Mouse (Mus musculus) forebrain, embryonic 11.5 days (tissue): ENCODE data around the gene Tor1a. TPM values are rescaled to one million over a fixed set of nuclear protein-coding genes. Genes with fewer than 3 reads are reported as not detected.
"Not testable (repeated sequence)": the region's sequence is repeated elsewhere in the genome, so short reads cannot be mapped to it uniquely, and the experiment has no call there.

Source experiments
- ATAC-seq: fragments of 200-750 bp; cut with Nextera tagmentation; replicated peaks from 2 replicates; pipeline ENCODE4 v1.8.0; 2017; ENCODE audit warnings: moderate TSS enrichment; ENCODE audit not compliant: low FRiP score
- DNase-seq: peaks from one replicate; pipeline ENCODE4 v3.0.0-alpha.2; 2017; ENCODE audit warnings: low spot score
- H3K27ac ChIP-seq: fragments of 300-500 bp; sonication (generic); 2 replicates; pipeline ENCODE4 v1.5.1; 2014; ENCODE audit warnings: low read depth, low read length
- H3K27me3 ChIP-seq: fragments of 300-500 bp; sonication (generic); 2 replicates; pipeline ENCODE4 v1.6.1; 2014; ENCODE audit warnings: mild to moderate bottlenecking, low read length, mixed read lengths; ENCODE audit not compliant: control insufficient read depth, insufficient read depth
- H3K36me3 ChIP-seq: fragments of 300-500 bp; sonication (generic); 2 replicates; pipeline ENCODE4 v1.6.1; 2014; ENCODE audit warnings: mild to moderate bottlenecking, low read length, moderate library complexity, mixed read lengths; ENCODE audit not compliant: control insufficient read depth, insufficient read depth
- H3K4me1 ChIP-seq: fragments of 300-500 bp; sonication (generic); replicated peaks from 2 replicates; pipeline ENCODE4 v1.6.1; 2014; ENCODE audit warnings: low read length, mixed read lengths; ENCODE audit not compliant: control insufficient read depth, insufficient read depth
- H3K4me2 ChIP-seq: fragments of 300-500 bp; sonication (generic); 2 replicates; pipeline ENCODE4 v1.6.1; 2014; ENCODE audit warnings: low read depth, mild to moderate bottlenecking, low read length, moderate library complexity, mixed read lengths; ENCODE audit not compliant: severe bottlenecking
- H3K4me3 ChIP-seq: fragments of 300-500 bp; sonication (generic); 2 replicates; pipeline ENCODE4 v1.5.1; 2014; ENCODE audit warnings: low read depth, low read length
- H3K9ac ChIP-seq: fragments of 300-500 bp; sonication (generic); 2 replicates; pipeline ENCODE4 v1.6.1; 2014; ENCODE audit warnings: low read length
- H3K9me3 ChIP-seq: fragments of 300-500 bp; sonication (generic); 2 replicates; pipeline ENCODE4 v1.6.1; 2016; ENCODE audit warnings: low read length, mixed read lengths; ENCODE audit not compliant: control insufficient read depth
- WGBS: fragments of 180-500 bp; shearing (Covaris S2); extraction: QIAGEN DNeasy Blood & Tissue Kit; methylation state at CpG from one replicate; pipeline ENCODE4 v1.1.7; 2014; 5-methylcytosine and 5-hydroxymethylcytosine counted together
- polyA plus RNA-seq: library from polyadenylated mRNA; unstranded; fragments of >200 nt; fragmentation: Nextera tagmentation; extraction: Ambion mirVana; gene quantifications from 2 replicates; pipeline ENCODE4 v1.2.1, GENCODE M21; 2014

Gene Tor1a
- polyA plus RNA-seq, 1 experiment from 2014 or later: 85.1 TPM

DNA sequence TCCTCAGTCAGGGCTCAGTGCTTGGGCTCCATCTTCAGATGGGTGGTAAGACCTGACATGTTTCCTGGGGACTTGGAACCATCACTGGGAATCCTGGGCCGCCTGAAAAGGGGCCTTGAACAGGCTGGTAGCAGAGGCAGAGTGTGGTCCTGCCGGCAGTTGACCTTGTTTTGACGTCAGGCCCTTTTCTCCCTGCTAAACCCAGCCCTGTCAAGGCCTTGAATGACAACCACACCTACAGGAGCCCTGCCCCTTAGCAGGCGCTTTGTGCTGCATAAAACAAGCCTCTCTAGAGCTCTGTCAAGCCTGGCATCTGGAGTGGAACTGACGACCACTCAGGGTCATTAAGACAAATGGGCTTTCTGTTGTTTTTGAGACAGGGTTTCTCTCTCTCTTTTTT lies 7.9 kb downstream of the Tor1a start:
- H3K4me1 ChIP-seq: no peaks in the 10 kb centered on the region
- no peak overlapping the region for H3K27ac ChIP-seq
- WGBS: 60% methylated on average over 5 of the region's 5 CpGs
- H3K4me3 ChIP-seq: no peak overlapping the region
- peaks cover 29% of the 10 kb centered on the region for H3K36me3 ChIP-seq
- no peaks in the 10 kb centered on the region for H3K27me3 ChIP-seq
- no peak overlapping the region for H3K4me2 ChIP-seq
- no peak overlapping the region for H3K9ac ChIP-seq
- H3K9me3 ChIP-seq: no peaks in the 10 kb centered on the region
- ATAC-seq (no peak), DNase-seq (no peak)

GRCm38 (mm10) chr2:30958726-30959125 lies 9.0 kb downstream of the Tor1a start:
- WGBS: 92% methylated on average over 14 of the region's 14 CpGs
- no peak for ATAC-seq
- no peak for DNase-seq
- Histone ChIP-seq H3K4me1 (peaks cover 6% of the 10 kb centered on the region), H3K9ac (no peak overlapping the region), H3K9me3 (no peaks in the 10 kb centered on the region), H3K27me3 (no peaks in the 10 kb centered on the region), H3K27ac (no peak overlapping the region), H3K4me2 (no peak overlapping the region), H3K36me3 (peaks cover 26% of the 10 kb centered on the region), H3K4me3 (no peak overlapping the region)

- Histone ChIP-seq H3K4me2 (no peak overlapping the region), H3K4me3 (no peak overlapping the region), H3K9ac (no peak overlapping the region), H3K9me3 (no peaks in the 10 kb centered on the region), H3K36me3 (peaks cover 21% of the 10 kb centered on the region), H3K27me3 (no peaks in the 10 kb centered on the region), H3K4me1 (peaks cover 9% of the 10 kb centered on the region), H3K27ac (no peak overlapping the region)
- 89% methylated on average over 4 of the region's 4 CpGs for WGBS
- DNase-seq (no peak), ATAC-seq (no peak)
These were observed 10.2 kb downstream of the Tor1a start for GRCm38 (mm10) chr2:30957511-30957910.

- Histone ChIP-seq H3K27ac (no peak overlapping the region), H3K9ac (no peak overlapping the region), H3K4me2 (peak overlapping the region; percentile 89; the same call in 1 of the 2 replicates), H3K4me3 (no peak overlapping the region), H3K36me3 (peaks cover 8% of the 10 kb centered on the region; the same call in 1 of the 2 replicates), H3K4me1 (peaks cover 9% of the 10 kb centered on the region), H3K9me3 (no peaks in the 10 kb centered on the region), H3K27me3 (no peaks in the 10 kb centered on the region)
- WGBS: 86% methylated on average over 6 of the region's 6 CpGs
- no peak for DNase-seq
- ATAC-seq: no peak
These were observed 12.9 kb downstream of the Tor1a start for GRCm38 (mm10) chr2:30954797-30955196.

DNA sequence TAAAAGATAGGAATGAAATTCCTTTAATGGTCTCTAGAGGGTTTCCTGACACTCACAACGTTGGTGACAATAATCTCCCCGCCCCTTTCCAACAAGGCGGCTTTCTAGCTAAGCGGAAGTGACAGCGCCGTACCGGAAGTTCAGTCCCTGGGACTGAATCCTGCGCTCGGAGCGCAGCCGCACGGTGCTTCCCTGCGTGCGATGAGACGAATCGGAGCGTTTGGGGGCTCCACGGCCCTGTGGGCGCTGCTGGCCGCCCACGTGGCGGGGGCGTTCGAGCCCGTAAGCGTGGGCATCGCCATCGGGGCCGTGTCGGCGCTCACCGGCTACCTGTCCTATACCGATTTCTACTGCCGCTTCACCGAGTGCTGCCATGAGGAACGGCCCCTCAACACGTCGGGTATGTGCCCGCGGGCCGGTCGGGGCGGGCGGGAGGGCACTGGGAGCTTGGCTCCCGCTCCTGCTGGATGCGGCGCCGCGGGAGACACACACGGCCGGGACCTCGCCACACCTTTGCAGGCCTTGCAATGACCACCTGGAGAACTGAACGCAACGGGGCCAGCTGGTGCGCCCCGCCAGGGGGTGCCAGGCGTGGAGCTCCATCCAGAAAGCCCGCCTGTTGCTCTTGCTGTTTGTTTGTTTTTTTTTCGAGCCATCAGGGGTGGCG lies 14.8 kb downstream of the Tor1a start, which contains the start of gene Tor1b:
Gene Tor1b, plus strand, starts transcription at position 136 of the 667 bp plus-strand sequence.
- H3K4me3 ChIP-seq: peak within 1 kb of the TSS; percentile 74
- peak within 1 kb of the TSS; percentile 85 for H3K9ac ChIP-seq
- peaks cover 9% of the 10 kb centered on the region for H3K4me1 ChIP-seq
- ATAC-seq (peak; percentile 86), DNase-seq (peak; percentile 89)
- under 1% methylated on average over 60 of the region's 60 CpGs for WGBS
- no peaks in the 10 kb centered on the region for H3K27me3 ChIP-seq
- peak within 1 kb of the TSS; percentile 74 for H3K27ac ChIP-seq
- peaks cover 6% of the 10 kb centered on the region; the same call in 1 of the 2 replicates for H3K36me3 ChIP-seq
- no peaks in the 10 kb centered on the region for H3K9me3 ChIP-seq
- peak within 1 kb of the TSS; percentile 89 for H3K4me2 ChIP-seq

GRCm38 (mm10) chr2:30952457-30952823 lies 15.3 kb downstream of the Tor1a start:
- peak overlapping the region; percentile 74 for H3K4me3 ChIP-seq
- H3K36me3 ChIP-seq: peaks cover 6% of the 10 kb centered on the region; the same call in 1 of the 2 replicates
- 34% methylated on average over 5 of the region's 5 CpGs for WGBS
- H3K27me3 ChIP-seq: no peaks in the 10 kb centered on the region
- no peak for ATAC-seq
- peak overlapping the region; percentile 74; the same call in 1 of the 2 replicates for H3K27ac ChIP-seq
- H3K4me1 ChIP-seq: peaks cover 9% of the 10 kb centered on the region
- no peak for DNase-seq
- peak overlapping the region; percentile 89; the same call in 1 of the 2 replicates for H3K4me2 ChIP-seq
- H3K9ac ChIP-seq: peak overlapping the region; percentile 85; the same call in 1 of the 2 replicates
- H3K9me3 ChIP-seq: no peaks in the 10 kb centered on the region

DNA sequence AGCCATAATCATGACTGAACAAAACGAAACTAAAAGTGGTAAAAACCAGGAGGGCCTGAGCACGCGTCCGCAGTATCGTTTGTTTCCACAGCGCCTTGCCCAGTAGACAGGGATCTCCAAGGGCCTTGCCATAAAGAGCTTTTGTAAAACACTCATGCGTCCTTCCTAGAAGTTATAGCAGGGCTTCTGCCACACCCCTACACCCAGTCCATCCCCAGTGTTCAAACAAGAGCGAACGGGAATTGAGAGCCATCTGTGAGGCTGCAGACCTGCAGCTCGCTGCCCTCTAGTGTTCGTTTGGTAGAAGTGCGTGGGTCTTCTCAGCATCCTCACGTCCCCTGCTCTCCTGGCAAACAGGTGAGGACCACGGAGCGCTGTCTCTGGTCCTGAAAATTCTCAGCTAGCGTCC lies 25.1 kb downstream of the Tor1a start:
- Histone ChIP-seq H3K9me3 (no peaks in the 10 kb centered on the region), H3K9ac (0 out of 2 replicates have a peak overlapping the region, but pooled peaks have one; percentile 39), H3K27me3 (no peaks in the 10 kb centered on the region), H3K4me3 (no peak overlapping the region), H3K27ac (no peak overlapping the region), H3K4me1 (no peaks in the 10 kb centered on the region), H3K4me2 (peak overlapping the region; percentile 37; the same call in 1 of the 2 replicates), H3K36me3 (no peaks in the 10 kb centered on the region)
- DNase-seq (peak; percentile 76), ATAC-seq (peak; percentile 56; the same call in 1 of the 2 replicates)
- WGBS: 32% methylated on average over 16 of the region's 16 CpGs

GRCm38 (mm10) chr2:30942116-30942515 lies 25.6 kb downstream of the Tor1a start:
- not testable (repeated sequence) for H3K4me2 ChIP-seq

GRCm38 (mm10) chr2:30941586-30941985 lies 26.1 kb downstream of the Tor1a start:
- 90% methylated on average over 5 of the region's 5 CpGs for WGBS
- Histone ChIP-seq H3K9ac (no peak overlapping the region), H3K27me3 (no peaks in the 10 kb centered on the region), H3K9me3 (no peaks in the 10 kb centered on the region), H3K4me1 (no peaks in the 10 kb centered on the region), H3K4me2 (no peak overlapping the region), H3K4me3 (no peak overlapping the region), H3K36me3 (no peaks in the 10 kb centered on the region), H3K27ac (no peak overlapping the region)
- ATAC-seq: no peak
- DNase-seq: no peak

More at GRCm38 (mm10) chr2:30942116-30942515, 25.6 kb downstream of the Tor1a start:
- not testable (repeated sequence) for H3K9me3 ChIP-seq, H3K9ac ChIP-seq, H3K36me3 ChIP-seq, H3K4me1 ChIP-seq, H3K27me3 ChIP-seq, H3K4me3 ChIP-seq, DNase-seq, H3K27ac ChIP-seq, ATAC-seq
- 55% methylated on average over 7 of the region's 7 CpGs for WGBS
